Mouse (Mus musculus): ENCODE measurements around the gene Dennd4b. TPM values are rescaled to one million over a fixed set of nuclear protein-coding genes. Genes with fewer than 3 reads are reported as not detected.
"Not testable (repeated sequence)": the region's sequence is repeated elsewhere in the genome, so short reads cannot be mapped to it uniquely, and the experiment has no call there.

Gene Dennd4b
- polyA plus RNA-seq, 1 experiment, result 6.6 TPM

DNA sequence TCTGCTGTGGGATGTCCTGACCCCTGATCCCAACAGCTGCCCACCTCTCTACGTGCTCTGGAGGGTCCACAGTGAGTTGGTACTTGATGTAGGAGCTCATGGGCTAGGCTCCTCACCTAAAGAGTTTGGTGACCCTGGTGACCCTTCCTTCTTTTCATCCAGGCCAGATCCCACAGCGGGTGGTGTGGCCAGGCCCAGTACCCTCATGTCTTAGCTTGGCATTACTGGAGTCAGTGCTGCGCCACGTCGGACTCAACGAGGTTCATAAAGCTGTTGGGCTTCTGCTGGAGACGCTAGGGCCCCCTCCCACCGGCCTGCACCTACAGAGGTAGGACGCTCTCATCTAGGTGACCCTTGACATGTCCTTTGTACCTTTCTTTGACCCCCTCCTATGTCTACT lies 14.2 kb downstream of the Dennd4b start:
- Histone ChIP-seq H3K27me3 (ENCODE audit: control insufficient read depth, insufficient read depth, insufficient read length) (no peaks in the 10 kb centered on the region), H3K36me3 (ENCODE audit: control insufficient read depth, insufficient read depth) (no peaks in the 10 kb centered on the region), H3K4me2 (ENCODE audit: low read depth) (no peak overlapping the region), H3K79me2 (ENCODE audit: control insufficient read depth, insufficient read depth) (no peaks in the 10 kb centered on the region), H3K4me3 (no peak overlapping the region), H3ac (ENCODE audit: control insufficient read depth, insufficient read length) (no peak overlapping the region)
- TF ChIP-seq MYOG (IDR thresholded peaks at IDR 0.05; ENCODE audit: control insufficient read depth in 1 of 3, insufficient read depth in 1 of 3, insufficient read length in 2 of 3, low read depth in 2 of 3) (no peak), TCF3 (IDR thresholded peaks at IDR 0.05; ENCODE audit: insufficient read length, low read depth) (no peak), MAX (IDR thresholded peaks at IDR 0.05; ENCODE audit: low read depth) (no peak), SRF (IDR thresholded peaks at IDR 0.05; ENCODE audit: control insufficient read depth, insufficient read length, low read depth) (no peak), POLR2A (IDR thresholded peaks at IDR 0.05; ENCODE audit: insufficient read length, low read depth) (no peak), POLR2AphosphoS2 (IDR thresholded peaks at IDR 0.05; ENCODE audit: insufficient read length, low read depth) (no peak), CEBPB (IDR thresholded peaks at IDR 0.05; ENCODE audit: insufficient read depth, poor library complexity, severe bottlenecking) (no peak)

DNA sequence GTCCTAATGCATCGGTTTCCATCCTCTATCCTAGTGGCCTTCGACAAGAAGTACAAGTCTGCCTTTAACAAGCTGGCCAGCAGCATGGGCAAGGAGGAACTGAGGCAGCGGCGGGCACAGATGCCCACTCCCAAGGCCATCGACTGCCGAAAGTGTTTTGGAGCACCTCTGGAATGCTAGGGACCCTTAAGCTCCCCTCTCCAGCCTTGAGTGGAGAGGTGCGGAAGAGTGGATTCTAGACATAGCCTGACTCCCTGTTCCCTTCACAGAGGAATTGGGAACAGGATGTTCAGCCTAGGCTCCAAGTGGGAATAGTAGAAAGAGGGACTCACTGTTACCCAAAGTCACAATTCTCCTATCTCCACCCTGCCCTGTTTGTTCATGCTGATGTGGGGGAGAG lies 14.8 kb downstream of the Dennd4b start:
- H3K79me2 ChIP-seq (ENCODE audit: control insufficient read depth, insufficient read depth), result no peaks in the 10 kb centered on the region
- no peak overlapping the region for H3ac ChIP-seq (ENCODE audit: control insufficient read depth, insufficient read length)
- no peak overlapping the region for H3K4me2 ChIP-seq (ENCODE audit: low read depth)
- no peak overlapping the region for H3K4me3 ChIP-seq
- no peaks in the 10 kb centered on the region for H3K27me3 ChIP-seq (ENCODE audit: control insufficient read depth, insufficient read depth, insufficient read length)
- TF ChIP-seq POLR2A (IDR thresholded peaks at IDR 0.05; ENCODE audit: insufficient read length, low read depth) (no peak), SRF (IDR thresholded peaks at IDR 0.05; ENCODE audit: control insufficient read depth, insufficient read length, low read depth) (no peak), MAX (IDR thresholded peaks at IDR 0.05; ENCODE audit: low read depth) (no peak), E2F4 (IDR thresholded peaks at IDR 0.05; ENCODE audit: insufficient read depth) (no peak), TCF3 (IDR thresholded peaks at IDR 0.05; ENCODE audit: insufficient read length, low read depth) (no peak), TCF12 (IDR thresholded peaks at IDR 0.05; ENCODE audit: insufficient read depth, poor library complexity, severe bottlenecking) (no peak), REST (IDR thresholded peaks at IDR 0.05; ENCODE audit: insufficient read depth, insufficient read length) (no peak), POLR2AphosphoS2 (IDR thresholded peaks at IDR 0.05; ENCODE audit: insufficient read length, low read depth) (no peak), CEBPB (IDR thresholded peaks at IDR 0.05; ENCODE audit: insufficient read depth, poor library complexity, severe bottlenecking) (no peak), MYOD1 (IDR thresholded peaks at IDR 0.05; ENCODE audit: control insufficient read depth in 1 of 3, insufficient read length in 2 of 3, low read depth in 2 of 3) (no peak), MYOG (IDR thresholded peaks at IDR 0.05; ENCODE audit: control insufficient read depth in 1 of 3, insufficient read depth in 1 of 3, insufficient read length in 2 of 3, low read depth in 2 of 3) (no peak), USF1 (IDR thresholded peaks at IDR 0.05; ENCODE audit: low read depth) (no peak)
- no peaks in the 10 kb centered on the region for H3K36me3 ChIP-seq (ENCODE audit: control insufficient read depth, insufficient read depth)

GRCm38 (mm10) chr3:90280708-90281107 lies 15.7 kb downstream of the Dennd4b start:
- no peaks in the 10 kb centered on the region for H3K27me3 ChIP-seq (ENCODE audit: control insufficient read depth, insufficient read depth, insufficient read length)
- H3K79me2 ChIP-seq (ENCODE audit: control insufficient read depth, insufficient read depth), result no peaks in the 10 kb centered on the region
- H3K36me3 ChIP-seq (ENCODE audit: control insufficient read depth, insufficient read depth), result no peaks in the 10 kb centered on the region
- no peak overlapping the region for H3ac ChIP-seq (ENCODE audit: control insufficient read depth, insufficient read length)
- no peak overlapping the region for H3K4me2 ChIP-seq (ENCODE audit: low read depth)
- H3K4me3 ChIP-seq, result no peak overlapping the region
- no peak for TF ChIP-seq TCF3 (IDR thresholded peaks at IDR 0.05; ENCODE audit: insufficient read length, low read depth)
- no peak for TF ChIP-seq CEBPB (IDR thresholded peaks at IDR 0.05; ENCODE audit: insufficient read depth, poor library complexity, severe bottlenecking)
- TF ChIP-seq POLR2AphosphoS2 (IDR thresholded peaks at IDR 0.05; ENCODE audit: insufficient read length, low read depth), result no peak
- no peak for TF ChIP-seq POLR2A (IDR thresholded peaks at IDR 0.05; ENCODE audit: insufficient read length, low read depth)
- no peak for TF ChIP-seq USF1 (IDR thresholded peaks at IDR 0.05; ENCODE audit: low read depth)
- TF ChIP-seq E2F4 (IDR thresholded peaks at IDR 0.05; ENCODE audit: insufficient read depth), result no peak
- TF ChIP-seq TCF12 (IDR thresholded peaks at IDR 0.05; ENCODE audit: insufficient read depth, poor library complexity, severe bottlenecking), result no peak
- TF ChIP-seq MYOG (IDR thresholded peaks at IDR 0.05; ENCODE audit: control insufficient read depth in 1 of 3, insufficient read depth in 1 of 3, insufficient read length in 2 of 3, low read depth in 2 of 3), result no peak
- no peak for TF ChIP-seq MYOD1 (IDR thresholded peaks at IDR 0.05; ENCODE audit: control insufficient read depth in 1 of 3, insufficient read length in 2 of 3, low read depth in 2 of 3)
- no peak for TF ChIP-seq REST (IDR thresholded peaks at IDR 0.05; ENCODE audit: insufficient read depth, insufficient read length)

GRCm38 (mm10) chr3:90284150-90284549 lies 19.2 kb downstream of the Dennd4b start:
- TF ChIP-seq USF1 (IDR thresholded peaks at IDR 0.05; ENCODE audit: low read depth) (no peak), E2F4 (IDR thresholded peaks at IDR 0.05; ENCODE audit: insufficient read depth) (no peak), MYOG (IDR thresholded peaks at IDR 0.05; ENCODE audit: control insufficient read depth in 1 of 3, insufficient read depth in 1 of 3, insufficient read length in 2 of 3, low read depth in 2 of 3) (no peak), POLR2A (IDR thresholded peaks at IDR 0.05; ENCODE audit: insufficient read length, low read depth) (no peak), SRF (IDR thresholded peaks at IDR 0.05; ENCODE audit: control insufficient read depth, insufficient read length, low read depth) (no peak)

GRCm38 (mm10) chr3:90289403-90289802 lies 24.4 kb downstream of the Dennd4b start:
- not testable (repeated sequence) for H3K27me3 ChIP-seq (ENCODE audit: control insufficient read depth, insufficient read depth, insufficient read length); H3K4me2 ChIP-seq (ENCODE audit: low read depth); H3ac ChIP-seq (ENCODE audit: control insufficient read depth, insufficient read length); H3K79me2 ChIP-seq (ENCODE audit: control insufficient read depth, insufficient read depth); H3K4me3 ChIP-seq; H3K36me3 ChIP-seq (ENCODE audit: control insufficient read depth, insufficient read depth)

More at GRCm38 (mm10) chr3:90284150-90284549, 19.2 kb downstream of the Dennd4b start:
- no peaks in the 10 kb centered on the region for H3K79me2 ChIP-seq (ENCODE audit: control insufficient read depth, insufficient read depth)
- no peak overlapping the region for H3K4me3 ChIP-seq
- H3K4me2 ChIP-seq (ENCODE audit: low read depth), result no peak overlapping the region
- no peaks in the 10 kb centered on the region for H3K27me3 ChIP-seq (ENCODE audit: control insufficient read depth, insufficient read depth, insufficient read length)
- no peaks in the 10 kb centered on the region for H3K36me3 ChIP-seq (ENCODE audit: control insufficient read depth, insufficient read depth)
- H3ac ChIP-seq (ENCODE audit: control insufficient read depth, insufficient read length), result no peak overlapping the region

All from myocyte (in vitro differentiated cells).